Mouse (Mus musculus): ENCODE measurements around the gene Olfr62. TPM values are rescaled to one million over a fixed set of nuclear protein-coding genes. Genes with fewer than 3 reads are reported as not detected.

Gene Olfr62
- polyA plus RNA-seq, 1 experiment from 2014 or later, result not detected

GRCm38 (mm10) chr4:118693812-118694211 is 35.1 kb downstream of the Olfr62 start:
- Histone ChIP-seq H3K9me3 (replicated peaks; ENCODE audit: low read length) (no peaks in the 10 kb centered on the region), H3K9ac (ENCODE audit: low read depth, low read length) (no peak overlapping the region), H3K4me3 (replicated peaks; ENCODE audit: low read depth, low read length) (no peak overlapping the region), H3K4me1 (replicated peaks; ENCODE audit: insufficient read depth, low read length) (no peaks in the 10 kb centered on the region), H3K27me3 (ENCODE audit: insufficient read depth, low read length) (no peaks in the 10 kb centered on the region), H3K4me2 (ENCODE audit: low read length) (no peak overlapping the region), H3K27ac (no peak overlapping the region), H3K36me3 (ENCODE audit: insufficient read depth, low read length) (no peaks in the 10 kb centered on the region)
- WGBS, result 31% methylated on average over 2 of the region's 2 CpGs
- TF ChIP-seq CTCF (IDR thresholded peaks at IDR 0.05; ENCODE audit: low read depth), result no peak
- ATAC-seq (replicated peaks; ENCODE audit: low FRiP score, low read depth) (no peak), DNase-seq (ENCODE audit: low spot score) (no peak)

GRCm38 (mm10) chr4:118703223-118703622 is 44.5 kb downstream of the Olfr62 start, which contains the start of gene Olfr1341:
Gene Olfr1341, plus strand, starts transcription at chr4:118703523.
- DNase-seq (ENCODE audit: low spot score) (no peak), ATAC-seq (replicated peaks; ENCODE audit: low FRiP score, low read depth) (no peak)
- Histone ChIP-seq H3K4me2 (ENCODE audit: low read length) (no peak within 1 kb of the TSS), H3K27me3 (ENCODE audit: insufficient read depth, low read length) (no peaks in the 10 kb centered on the region), H3K9me3 (replicated peaks; ENCODE audit: low read length) (no peaks in the 10 kb centered on the region), H3K27ac (no peak within 1 kb of the TSS), H3K4me1 (replicated peaks; ENCODE audit: insufficient read depth, low read length) (no peaks in the 10 kb centered on the region), H3K9ac (ENCODE audit: low read depth, low read length) (no peak within 1 kb of the TSS), H3K36me3 (ENCODE audit: insufficient read depth, low read length) (no peaks in the 10 kb centered on the region), H3K4me3 (replicated peaks; ENCODE audit: low read depth, low read length) (no peak within 1 kb of the TSS)
- TF ChIP-seq CTCF (IDR thresholded peaks at IDR 0.05; ENCODE audit: low read depth), result no peak
- 74% methylated on average over 3 of the region's 3 CpGs for WGBS

DNA sequence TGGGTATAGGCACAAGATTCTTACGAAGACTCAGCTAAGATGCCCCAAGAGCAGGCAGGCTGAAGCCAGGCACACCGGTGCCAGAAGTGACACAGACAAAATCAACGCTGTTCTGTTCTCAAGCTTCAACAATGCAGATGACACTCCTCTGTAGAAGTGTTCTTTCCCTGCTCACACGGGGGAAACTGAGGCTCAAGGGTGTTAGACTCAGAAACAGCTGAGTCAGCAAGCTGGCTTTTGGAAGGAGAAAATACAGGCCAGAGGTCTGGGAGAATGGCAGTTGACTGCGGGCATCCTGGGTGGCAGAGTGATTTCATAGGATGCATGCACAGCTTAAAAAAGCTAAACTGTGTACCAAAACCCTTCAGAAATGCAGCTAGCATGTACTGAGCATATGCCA is 49.3 kb downstream of the Olfr62 start:
- Histone ChIP-seq H3K9ac (ENCODE audit: low read depth, low read length) (no peak overlapping the region), H3K36me3 (ENCODE audit: insufficient read depth, low read length) (no peaks in the 10 kb centered on the region), H3K4me3 (replicated peaks; ENCODE audit: low read depth, low read length) (no peak overlapping the region), H3K4me1 (replicated peaks; ENCODE audit: insufficient read depth, low read length) (no peaks in the 10 kb centered on the region), H3K27me3 (ENCODE audit: insufficient read depth, low read length) (no peaks in the 10 kb centered on the region), H3K4me2 (ENCODE audit: low read length) (no peak overlapping the region), H3K27ac (no peak overlapping the region), H3K9me3 (replicated peaks; ENCODE audit: low read length) (no peaks in the 10 kb centered on the region)
- 78% methylated on average over 5 of the region's 5 CpGs for WGBS
- TF ChIP-seq CTCF (IDR thresholded peaks at IDR 0.05; ENCODE audit: low read depth), result no peak
- DNase-seq (ENCODE audit: low spot score) (no peak), ATAC-seq (replicated peaks; ENCODE audit: low FRiP score, low read depth) (no peak)

- no peak overlapping the region for H3K27ac ChIP-seq
- no peaks in the 10 kb centered on the region for H3K36me3 ChIP-seq (ENCODE audit: insufficient read depth, low read length)
- no peaks in the 10 kb centered on the region for H3K4me1 ChIP-seq (replicated peaks; ENCODE audit: insufficient read depth, low read length)
- no peak for DNase-seq (ENCODE audit: low spot score)
- WGBS, result 48% methylated on average over 1 of the region's 1 CpGs
- no peak for ATAC-seq (replicated peaks; ENCODE audit: low FRiP score, low read depth)
- H3K27me3 ChIP-seq (ENCODE audit: insufficient read depth, low read length), result no peaks in the 10 kb centered on the region
- TF ChIP-seq CTCF (IDR thresholded peaks at IDR 0.05; ENCODE audit: low read depth), result no peak
- no peak overlapping the region for H3K9ac ChIP-seq (ENCODE audit: low read depth, low read length)
- no peaks in the 10 kb centered on the region for H3K9me3 ChIP-seq (replicated peaks; ENCODE audit: low read length)
- no peak overlapping the region for H3K4me3 ChIP-seq (replicated peaks; ENCODE audit: low read depth, low read length)
- H3K4me2 ChIP-seq (ENCODE audit: low read length), result no peak overlapping the region
Observed at GRCm38 (mm10) chr4:118711656-118712055, 52.9 kb downstream of the Olfr62 start.

Other genes with a start within 250 kb of the Olfr62 start
- gene Szt2, start 249.7 kb upstream of the Olfr62 start, polyA plus RNA-seq (2015; fragmentation: Nextera tagmentation; extraction: Ambion mirVana), result 3.3 and 3.6 TPM in 2 replicates
- 89.6 and 92.8 TPM in 2 replicates for gene Med8, start 249.6 kb upstream of the Olfr62 start, polyA plus RNA-seq (2015; fragmentation: Nextera tagmentation; extraction: Ambion mirVana)
- gene Elovl1, start 230.9 kb upstream of the Olfr62 start, polyA plus RNA-seq (2015; fragmentation: Nextera tagmentation; extraction: Ambion mirVana), result 135 and 139 TPM in 2 replicates
- 117 and 122 TPM in 2 replicates for gene Cdc20, start 221.6 kb upstream of the Olfr62 start, polyA plus RNA-seq (2015; fragmentation: Nextera tagmentation; extraction: Ambion mirVana)
- gene Mpl, start 201.4 kb upstream of the Olfr62 start, polyA plus RNA-seq (2015; fragmentation: Nextera tagmentation; extraction: Ambion mirVana), result 0.09 TPM in 1 of 2 replicates, not detected in the other
- gene Tie1, start 168.9 kb upstream of the Olfr62 start, polyA plus RNA-seq (2015; fragmentation: Nextera tagmentation; extraction: Ambion mirVana), result 45.6 and 49.4 TPM in 2 replicates
- gene 2610528J11Rik, start 132.0 kb upstream of the Olfr62 start, polyA plus RNA-seq (2015; fragmentation: Nextera tagmentation; extraction: Ambion mirVana), result 63.3 and 66.5 TPM in 2 replicates
- 11.3 and 12.3 TPM in 2 replicates for gene Tmem125, start 114.9 kb upstream of the Olfr62 start, polyA plus RNA-seq (2015; fragmentation: Nextera tagmentation; extraction: Ambion mirVana)
- 0.04 and 0.09 TPM in 2 replicates for gene Cfap57, start 38.2 kb upstream of the Olfr62 start, polyA plus RNA-seq (2015; fragmentation: Nextera tagmentation; extraction: Ambion mirVana)
- gene Ebna1bp2, start 38.2 kb upstream of the Olfr62 start, polyA plus RNA-seq (2015; fragmentation: Nextera tagmentation; extraction: Ambion mirVana), result 139 and 150 TPM in 2 replicates
- gene Olfr1342, start 33.8 kb downstream of the Olfr62 start, polyA plus RNA-seq (2015; fragmentation: Nextera tagmentation; extraction: Ambion mirVana), result 0.03 and 0.13 TPM in 2 replicates
- gene Olfr1341, start 44.6 kb downstream of the Olfr62 start, polyA plus RNA-seq (2015; fragmentation: Nextera tagmentation; extraction: Ambion mirVana), result not detected in 2 replicates
- not detected in 2 replicates for gene Olfr1340, start 61.2 kb downstream of the Olfr62 start, polyA plus RNA-seq (2015; fragmentation: Nextera tagmentation; extraction: Ambion mirVana)
- not detected in 2 replicates for gene Olfr1339, start 73.2 kb downstream of the Olfr62 start, polyA plus RNA-seq (2015; fragmentation: Nextera tagmentation; extraction: Ambion mirVana)
- gene Olfr1338, start 99.8 kb downstream of the Olfr62 start, polyA plus RNA-seq (2015; fragmentation: Nextera tagmentation; extraction: Ambion mirVana), result not detected in 2 replicates
- gene Olfr1337, start 123.6 kb downstream of the Olfr62 start, polyA plus RNA-seq (2015; fragmentation: Nextera tagmentation; extraction: Ambion mirVana), result not detected in 2 replicates
- not detected in 2 replicates for gene Olfr1335, start 151.0 kb downstream of the Olfr62 start, polyA plus RNA-seq (2015; fragmentation: Nextera tagmentation; extraction: Ambion mirVana)
- not detected in 2 replicates for gene Olfr1333, start 177.3 kb downstream of the Olfr62 start, polyA plus RNA-seq (2015; fragmentation: Nextera tagmentation; extraction: Ambion mirVana)
- not detected in 2 replicates for gene Olfr1331, start 205.7 kb downstream of the Olfr62 start, polyA plus RNA-seq (2015; fragmentation: Nextera tagmentation; extraction: Ambion mirVana)
- not detected in 2 replicates for gene Olfr1330, start 229.6 kb downstream of the Olfr62 start, polyA plus RNA-seq (2015; fragmentation: Nextera tagmentation; extraction: Ambion mirVana)

Measured in kidney, postnatal 0 days (tissue).